Mouse (Mus musculus) heart, embryonic 16.5 days (tissue): ENCODE measurements around the gene B3gnt8. TPM values are rescaled to one million over a fixed set of nuclear protein-coding genes. Genes with fewer than 3 reads are reported as not detected.

Experiments
- ATAC-seq: fragments of 200-750 bp; cut with Nextera tagmentation; replicated peaks from 2 replicates; pipeline ENCODE4 v1.8.0; 2017; ENCODE audit warnings: moderate number of reproducible peaks; ENCODE audit not compliant: insufficient read depth, low FRiP score; ENCODE audit errors: extremely low read depth
- H3K27ac ChIP-seq: fragments of 300-500 bp; sonication (generic); 2 replicates; pipeline ENCODE4 v1.5.1; 2014; ENCODE audit warnings: mild to moderate bottlenecking, low read length, control low read depth, moderate library complexity
- H3K27me3 ChIP-seq: fragments of 300-500 bp; sonication (generic); 2 replicates; pipeline ENCODE4 v1.6.1; 2014; ENCODE audit warnings: low read length, mixed read lengths; ENCODE audit not compliant: control insufficient read depth, insufficient read depth
- H3K36me3 ChIP-seq: fragments of 300-500 bp; sonication (generic); 2 replicates; pipeline ENCODE4 v1.6.1; 2014; ENCODE audit not compliant: control insufficient read depth, insufficient read depth
- H3K4me1 ChIP-seq: fragments of 300-500 bp; sonication (generic); 2 replicates; pipeline ENCODE4 v1.6.1; 2014; ENCODE audit warnings: low read length, mixed read lengths; ENCODE audit not compliant: control insufficient read depth, insufficient read depth
- H3K4me2 ChIP-seq: fragments of 300-500 bp; sonication (generic); 2 replicates; pipeline ENCODE4 v1.6.1; 2014; ENCODE audit warnings: low read depth, mild to moderate bottlenecking, control low read depth, low read length
- H3K4me3 ChIP-seq: fragments of 300-500 bp; sonication (generic); 2 replicates; pipeline ENCODE4 v1.5.1; 2014; ENCODE audit warnings: mild to moderate bottlenecking, control low read depth, low read length
- H3K9ac ChIP-seq: fragments of 300-500 bp; sonication (generic); 2 replicates; pipeline ENCODE4 v1.6.1; 2014; ENCODE audit warnings: low read length, control low read depth
- H3K9me3 ChIP-seq: fragments of 300-500 bp; sonication (generic); replicated peaks from 2 replicates; pipeline ENCODE4 v1.6.1; 2016; ENCODE audit warnings: low read length; ENCODE audit not compliant: control insufficient read depth
- WGBS: fragments of 180-500 bp; shearing (Covaris S2); extraction: QIAGEN DNeasy Blood & Tissue Kit; methylation state at CpG from one replicate; pipeline ENCODE4 v1.1.7; 2014; 5-methylcytosine and 5-hydroxymethylcytosine counted together
- polyA plus RNA-seq: library from polyadenylated mRNA; unstranded; fragments of >200 nt; fragmentation: Nextera tagmentation; extraction: Ambion mirVana; gene quantifications from 2 replicates; pipeline ENCODE4 v1.2.1, GENCODE M21; 2015

The B3gnt8 gene
- polyA plus RNA-seq, 1 experiment from 2014 or later, result 9.0 TPM

GRCm38 (mm10) chr7:25666381-25666780 lies 39.9 kb downstream of the B3gnt8 start:
- H3K27ac ChIP-seq, result no peak overlapping the region
- no peak overlapping the region for H3K4me3 ChIP-seq
- H3K4me2 ChIP-seq, result no peak overlapping the region
- no peaks in the 10 kb centered on the region for H3K9me3 ChIP-seq
- H3K27me3 ChIP-seq, result no peaks in the 10 kb centered on the region
- no peak overlapping the region for H3K9ac ChIP-seq
- peaks cover 11% of the 10 kb centered on the region for H3K36me3 ChIP-seq
- ATAC-seq, result no peak
- H3K4me1 ChIP-seq, result 0 out of 2 replicates have a peak, but pooled peaks cover 3% of the 10 kb centered on the region
- WGBS, result 93% methylated on average over 8 of the region's 8 CpGs

GRCm38 (mm10) chr7:25669158-25669557 lies 42.7 kb downstream of the B3gnt8 start:
- Histone ChIP-seq H3K9me3 (no peaks in the 10 kb centered on the region), H3K9ac (no peak overlapping the region), H3K4me1 (0 out of 2 replicates have a peak, but pooled peaks cover 6% of the 10 kb centered on the region), H3K4me3 (no peak overlapping the region), H3K27me3 (peaks cover 9% of the 10 kb centered on the region; the same call in 1 of the 2 replicates), H3K27ac (no peak overlapping the region), H3K36me3 (peaks cover 11% of the 10 kb centered on the region), H3K4me2 (no peak overlapping the region)
- 85% methylated on average over 10 of the region's 10 CpGs for WGBS
- ATAC-seq, result no peak

- WGBS, result 79% methylated on average over 9 of the region's 9 CpGs
- Histone ChIP-seq H3K9me3 (no peaks in the 10 kb centered on the region), H3K4me1 (peaks cover 6% of the 10 kb centered on the region; the same call in 1 of the 2 replicates), H3K4me2 (no peak overlapping the region), H3K4me3 (no peak overlapping the region), H3K9ac (no peak overlapping the region), H3K27me3 (peaks cover 12% of the 10 kb centered on the region), H3K36me3 (peaks cover 9% of the 10 kb centered on the region), H3K27ac (no peak overlapping the region)
- no peak for ATAC-seq
Measured at GRCm38 (mm10) chr7:25669631-25670030, 43.2 kb downstream of the B3gnt8 start.

DNA sequence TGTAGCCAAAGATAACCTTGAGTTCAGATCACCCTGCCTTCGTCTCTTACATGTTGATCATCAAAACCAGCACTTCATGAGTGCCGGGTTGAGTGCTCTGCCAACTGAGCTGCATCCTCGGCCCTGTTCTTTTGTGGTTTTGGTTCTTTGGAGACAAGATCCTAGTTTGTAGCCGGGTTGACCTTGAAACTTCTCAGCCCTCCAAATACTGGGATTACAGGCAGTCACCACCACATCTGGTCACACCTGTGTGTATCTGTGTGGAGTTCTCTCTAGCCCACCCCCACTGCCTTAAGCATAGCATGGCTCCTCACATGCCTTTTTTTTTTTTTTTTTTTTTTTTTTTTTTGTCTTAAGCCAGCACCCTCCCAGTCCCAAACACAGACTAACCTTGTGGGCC lies 43.6 kb downstream of the B3gnt8 start:
- ATAC-seq, result no peak
- whole genome bisulfite sequencing, result 80% methylated on average over 4 of the region's 4 CpGs
- no peaks in the 10 kb centered on the region for H3K9me3 ChIP-seq
- peaks cover 9% of the 10 kb centered on the region for H3K36me3 ChIP-seq
- H3K27ac ChIP-seq, result no peak overlapping the region
- H3K9ac ChIP-seq, result no peak overlapping the region
- peaks cover 11% of the 10 kb centered on the region for H3K4me1 ChIP-seq
- no peak overlapping the region for H3K4me3 ChIP-seq
- no peak overlapping the region for H3K4me2 ChIP-seq
- H3K27me3 ChIP-seq, result peaks cover 17% of the 10 kb centered on the region

DNA sequence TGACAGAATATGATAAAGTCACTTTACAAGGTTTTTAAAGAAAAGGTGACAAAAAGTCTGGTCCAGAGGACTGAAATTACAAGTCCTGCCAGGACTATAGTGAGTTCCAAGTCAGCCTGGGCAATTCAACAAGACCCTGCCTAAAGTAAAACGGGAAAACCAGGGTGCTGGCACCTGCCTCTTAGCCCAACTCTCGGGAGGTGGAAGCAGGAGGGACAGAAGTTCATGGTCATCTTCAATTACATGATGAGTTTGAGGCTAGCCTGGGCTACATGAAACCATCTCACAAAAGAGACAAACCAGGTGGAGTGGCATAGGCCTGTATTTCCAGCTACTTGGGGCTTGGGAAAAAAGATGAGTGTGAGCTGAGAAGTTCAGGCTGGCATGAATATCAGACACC lies 45.2 kb downstream of the B3gnt8 start:
- 40% methylated on average over 2 of the region's 2 CpGs for WGBS
- ATAC-seq, result no peak
- Histone ChIP-seq H3K36me3 (peaks cover 5% of the 10 kb centered on the region), H3K9ac (no peak overlapping the region), H3K4me2 (no peak overlapping the region), H3K4me3 (no peak overlapping the region), H3K9me3 (no peaks in the 10 kb centered on the region), H3K27me3 (peaks cover 22% of the 10 kb centered on the region), H3K27ac (no peak overlapping the region), H3K4me1 (peaks cover 23% of the 10 kb centered on the region)

DNA sequence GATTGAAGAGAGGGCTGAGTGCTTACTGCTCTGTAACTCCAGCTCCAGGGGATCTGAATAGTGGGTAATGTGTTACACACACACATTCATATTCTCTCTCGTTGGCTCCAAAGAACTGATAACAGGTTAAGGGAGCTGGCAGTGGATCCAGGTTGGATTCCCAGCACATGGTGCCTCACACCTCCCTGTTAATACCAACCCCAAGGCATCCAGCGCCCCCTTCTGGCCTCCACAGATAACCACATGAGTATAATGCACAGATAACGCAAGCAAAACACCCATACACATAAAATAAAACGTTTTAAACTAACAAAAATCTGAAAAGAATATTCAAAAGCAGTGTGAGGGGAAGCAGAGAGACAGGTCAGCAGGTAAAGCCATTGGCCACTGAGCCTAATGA lies 46.0 kb downstream of the B3gnt8 start:
- H3K9me3 ChIP-seq, result no peaks in the 10 kb centered on the region
- no peak for ATAC-seq
- 47% methylated on average over 4 of the region's 4 CpGs for WGBS

GRCm38 (mm10) chr7:25674297-25674696 lies 47.8 kb downstream of the B3gnt8 start:
- 28% methylated on average over 9 of the region's 9 CpGs for WGBS
- peak overlapping the region; percentile 46 for H3K4me3 ChIP-seq
- H3K27me3 ChIP-seq, result peaks cover 22% of the 10 kb centered on the region

More for the DNA sequence above, 46.0 kb downstream of the B3gnt8 start:
- Histone ChIP-seq H3K4me2 (no peak overlapping the region), H3K4me3 (no peak overlapping the region), H3K27me3 (peaks cover 22% of the 10 kb centered on the region), H3K36me3 (0 out of 2 replicates have a peak, but pooled peaks cover 3% of the 10 kb centered on the region), H3K4me1 (peaks cover 25% of the 10 kb centered on the region), H3K9ac (no peak overlapping the region), H3K27ac (no peak overlapping the region)

GRCm38 (mm10) chr7:25674719-25675300 lies 48.4 kb downstream of the B3gnt8 start, which contains the start of gene Tmem91:
Gene Tmem91, minus strand, starts transcription at chr7:25675166.
- H3K9me3 ChIP-seq, result no peaks in the 10 kb centered on the region
- peaks cover 22% of the 10 kb centered on the region for H3K27me3 ChIP-seq
- H3K9ac ChIP-seq, result peak within 1 kb of the TSS; percentile 53
- peak within 1 kb of the TSS; percentile 75 for H3K4me2 ChIP-seq
- peak within 1 kb of the TSS; percentile 46 for H3K4me3 ChIP-seq
- H3K27ac ChIP-seq, result no peak within 1 kb of the TSS
- peaks cover 25% of the 10 kb centered on the region for H3K4me1 ChIP-seq
- ATAC-seq, result no peak
- 3% methylated on average over 29 of the region's 29 CpGs for WGBS
- H3K36me3 ChIP-seq, result no peaks in the 10 kb centered on the region

More at GRCm38 (mm10) chr7:25674297-25674696, 47.8 kb downstream of the B3gnt8 start:
- Histone ChIP-seq H3K27ac (no peak overlapping the region), H3K9ac (no peak overlapping the region), H3K4me1 (peaks cover 25% of the 10 kb centered on the region), H3K9me3 (no peaks in the 10 kb centered on the region), H3K36me3 (no peaks in the 10 kb centered on the region), H3K4me2 (peak overlapping the region; percentile 75)
- ATAC-seq, result no peak

GRCm38 (mm10) chr7:25675405-25675804 lies 49.0 kb downstream of the B3gnt8 start:
- Histone ChIP-seq H3K4me2 (peak overlapping the region; percentile 75), H3K27ac (no peak overlapping the region), H3K9ac (no peak overlapping the region), H3K4me1 (peaks cover 30% of the 10 kb centered on the region), H3K9me3 (no peaks in the 10 kb centered on the region), H3K27me3 (peaks cover 22% of the 10 kb centered on the region), H3K4me3 (no peak overlapping the region; the same call in 1 of the 2 replicates), H3K36me3 (no peaks in the 10 kb centered on the region)
- WGBS, result 39% methylated on average over 6 of the region's 6 CpGs
- ATAC-seq, result no peak
